Mouse (Mus musculus) midbrain, postnatal 0 days (tissue): ENCODE data around the gene Fbxo2. TPM values are rescaled to one million over a fixed set of nuclear protein-coding genes. Genes with fewer than 3 reads are reported as not detected.

Source experiments
- ATAC-seq: fragments of 200-750 bp; cut with Nextera tagmentation; 2 replicates; pipeline ENCODE4 v1.8.0; 2017; ENCODE audit warnings: moderate number of reproducible peaks, mild to moderate bottlenecking, moderate TSS enrichment, moderate library complexity; ENCODE audit not compliant: low FRiP score
- DNase-seq: peaks from one replicate; pipeline ENCODE4 v3.0.0-alpha.2; 2015; ENCODE audit warnings: low spot score
- H3K27ac ChIP-seq: fragments of 300-500 bp; sonication (generic); 2 replicates; pipeline ENCODE4 v1.5.1; 2014; ENCODE audit warnings: low read depth, mild to moderate bottlenecking, low read length, mixed read lengths
- H3K27me3 ChIP-seq: fragments of 300-500 bp; sonication (generic); 2 replicates; pipeline ENCODE4 v1.6.1; 2014; ENCODE audit warnings: low read length, control low read depth, mixed read lengths; ENCODE audit not compliant: insufficient read depth
- H3K36me3 ChIP-seq: fragments of 300-500 bp; sonication (generic); 2 replicates; pipeline ENCODE4 v1.6.1; 2014; ENCODE audit warnings: low read length, control low read depth, mixed read lengths; ENCODE audit not compliant: insufficient read depth
- H3K4me1 ChIP-seq: fragments of 300-500 bp; sonication (generic); 2 replicates; pipeline ENCODE4 v1.6.1; 2014; ENCODE audit warnings: mild to moderate bottlenecking, control low read depth, antibody characterized with exemption, low read length, mixed read lengths; ENCODE audit not compliant: insufficient read depth
- H3K4me2 ChIP-seq: fragments of 300-500 bp; sonication (generic); 2 replicates; pipeline ENCODE4 v1.6.1; 2014; ENCODE audit warnings: low read depth, mild to moderate bottlenecking, low read length, mixed read lengths; ENCODE audit not compliant: poor library complexity, severe bottlenecking
- H3K4me3 ChIP-seq: fragments of 300-500 bp; sonication (generic); 2 replicates; pipeline ENCODE4 v1.5.1; 2014; ENCODE audit warnings: low read depth, mild to moderate bottlenecking, low read length, moderate library complexity
- H3K9ac ChIP-seq: fragments of 300-500 bp; sonication (generic); replicated peaks from 2 replicates; pipeline ENCODE4 v1.6.1; 2014; ENCODE audit warnings: mild to moderate bottlenecking, low read length, moderate library complexity, mixed read lengths; ENCODE audit not compliant: poor library complexity, severe bottlenecking
- H3K9me3 ChIP-seq: fragments of 300-500 bp; sonication (generic); 2 replicates; pipeline ENCODE4 v1.6.1; 2016; ENCODE audit warnings: low read length, control low read depth
- CTCF ChIP-seq: IDR thresholded peaks from 2 replicates; pipeline ENCODE4 v1.5.1; 2016; ENCODE audit warnings: antibody characterized with exemption, mild to moderate bottlenecking
- WGBS: fragments of 180-500 bp; shearing (Covaris S2); extraction: QIAGEN DNeasy Blood & Tissue Kit; methylation state at CpG from one replicate; pipeline ENCODE4 v1.1.7; 2014; 5-methylcytosine and 5-hydroxymethylcytosine counted together
- microRNA-seq: library from miRNA; unstranded; fragments of <30 nt; microRNA quantifications from one replicate; pipeline ENCODE4, GENCODE M21; 2016; ENCODE audit warnings: borderline number of aligned reads
- polyA plus RNA-seq: library from polyadenylated mRNA; unstranded; fragments of >200 nt; fragmentation: Nextera tagmentation; extraction: Ambion mirVana; gene quantifications from 2 replicates; pipeline ENCODE4 v1.2.1, GENCODE M21; 2015
- total RNA-seq: library from RNA; depleted of rRNA; stranded (reverse); fragments of >200 nt; gene quantifications from 2 replicates; pipeline ENCODE4 v1.2.3, GENCODE M21; 2014; rRNA removed

Fbxo2 gene
- total and polyA plus RNA-seq, 2 experiments from 2014 or later: 17.0 to 17.5 TPM

DNA sequence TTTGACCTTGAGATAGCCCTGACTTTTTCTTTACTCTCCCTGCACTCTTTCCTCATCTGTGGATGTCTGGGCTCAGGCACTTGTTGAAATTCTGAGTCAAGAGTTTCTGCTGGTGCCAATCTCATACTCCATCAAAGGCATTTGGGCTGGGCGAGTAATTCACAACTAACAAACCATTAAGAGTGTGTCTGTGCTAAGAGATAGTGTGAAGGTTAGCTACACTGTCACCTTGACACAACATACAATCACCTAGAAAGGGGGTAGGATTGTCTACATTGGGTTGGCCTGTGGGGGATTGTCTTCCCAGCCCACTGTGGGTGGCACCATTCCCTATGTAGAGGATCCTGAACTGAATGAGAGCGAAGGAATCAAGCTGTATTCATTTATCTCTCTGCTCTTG, 43.1 kb downstream of the Fbxo2 start:
- 95% methylated on average over 2 of the region's 2 CpGs for WGBS
- no peak overlapping the region for H3K27ac ChIP-seq
- H3K9me3 ChIP-seq: no peaks in the 10 kb centered on the region
- H3K4me1 ChIP-seq: no peaks in the 10 kb centered on the region
- no peaks in the 10 kb centered on the region for H3K36me3 ChIP-seq
- no peak overlapping the region for H3K4me3 ChIP-seq
- H3K4me2 ChIP-seq: no peak overlapping the region
- H3K9ac ChIP-seq: no peak overlapping the region
- DNase-seq: no peak
- H3K27me3 ChIP-seq: no peaks in the 10 kb centered on the region
- no peak for TF ChIP-seq CTCF
- no peak for ATAC-seq

GRCm38 (mm10) chr4:148204061-148204872, 43.8 kb downstream of the Fbxo2 start:
- H3K4me1 ChIP-seq: no peaks in the 10 kb centered on the region
- H3K9me3 ChIP-seq: no peaks in the 10 kb centered on the region
- no peak overlapping the region for H3K27ac ChIP-seq
- no peaks in the 10 kb centered on the region for H3K36me3 ChIP-seq
- H3K4me3 ChIP-seq: no peak overlapping the region
- no peak overlapping the region for H3K4me2 ChIP-seq
- TF ChIP-seq CTCF: no peak
- WGBS: 38% methylated on average over 15 of the region's 15 CpGs
- ATAC-seq: no peak
- H3K9ac ChIP-seq: no peak overlapping the region
- DNase-seq: no peak
- H3K27me3 ChIP-seq: no peaks in the 10 kb centered on the region

DNA sequence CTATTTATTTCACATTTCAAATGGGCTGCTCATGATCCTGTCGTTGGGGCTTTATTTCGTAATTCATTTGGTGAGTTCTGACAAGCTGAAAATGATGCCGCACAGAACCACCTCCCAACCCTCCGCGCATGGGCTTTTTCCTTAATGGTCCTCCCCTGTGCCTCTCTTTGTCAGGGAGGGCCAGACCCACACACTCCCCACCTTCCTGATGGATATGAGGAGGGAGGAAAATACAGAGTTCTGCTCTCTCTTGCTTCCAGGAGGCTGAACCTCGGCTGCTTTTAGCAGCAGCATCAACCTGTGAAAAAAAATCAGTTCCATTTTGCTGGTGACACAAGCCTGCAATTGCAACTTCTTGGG, 44.4 kb downstream of the Fbxo2 start:
- H3K4me1 ChIP-seq: no peaks in the 10 kb centered on the region
- no peaks in the 10 kb centered on the region for H3K36me3 ChIP-seq
- no peaks in the 10 kb centered on the region for H3K27me3 ChIP-seq
- DNase-seq (no peak), ATAC-seq (no peak)
- H3K9ac ChIP-seq: no peak overlapping the region
- H3K9me3 ChIP-seq: no peaks in the 10 kb centered on the region
- no peak for TF ChIP-seq CTCF
- no peak overlapping the region for H3K27ac ChIP-seq
- 37% methylated on average over 6 of the region's 6 CpGs for WGBS
- no peak overlapping the region for H3K4me2 ChIP-seq
- H3K4me3 ChIP-seq: no peak overlapping the region

- H3K4me1 ChIP-seq: no peaks in the 10 kb centered on the region
- H3K27ac ChIP-seq: no peak overlapping the region
- TF ChIP-seq CTCF: no peak
- no peak for DNase-seq
- no peaks in the 10 kb centered on the region for H3K9me3 ChIP-seq
- ATAC-seq: no peak
- WGBS: 51% methylated on average over 5 of the region's 5 CpGs
- H3K4me2 ChIP-seq: no peak overlapping the region
- no peak overlapping the region for H3K4me3 ChIP-seq
- no peak overlapping the region for H3K9ac ChIP-seq
- H3K27me3 ChIP-seq: no peaks in the 10 kb centered on the region
- H3K36me3 ChIP-seq: no peaks in the 10 kb centered on the region
Observed at GRCm38 (mm10) chr4:148214460-148215136, 54.2 kb downstream of the Fbxo2 start.

GRCm38 (mm10) chr4:148215264-148215900, 55.0 kb downstream of the Fbxo2 start:
- WGBS: 35% methylated on average over 11 of the region's 11 CpGs
- H3K27ac ChIP-seq: no peak overlapping the region

More at GRCm38 (mm10) chr4:148215264-148215900, 55.0 kb downstream of the Fbxo2 start:
- no peak overlapping the region for H3K4me3 ChIP-seq
- H3K4me2 ChIP-seq: no peak overlapping the region
- H3K27me3 ChIP-seq: no peaks in the 10 kb centered on the region
- no peaks in the 10 kb centered on the region for H3K9me3 ChIP-seq
- DNase-seq: no peak
- ATAC-seq: 0 out of 2 replicates have a peak, but pooled peaks have one; percentile 19
- no peaks in the 10 kb centered on the region for H3K36me3 ChIP-seq
- no peaks in the 10 kb centered on the region for H3K4me1 ChIP-seq
- no peak overlapping the region for H3K9ac ChIP-seq
- no peak for TF ChIP-seq CTCF

Small RNAs within 50 kb of the gene (microRNA-seq; reads per million reads assigned to microRNA genes)
- gene Mir7022: not detected

Other genes with a start within 250 kb of the Fbxo2 start
- gene Plod1, start 223.9 kb upstream of the Fbxo2 start, total RNA-seq: 25.1 and 26.1 TPM in 2 replicates
- 20.0 and 20.2 TPM in 2 replicates for gene Plod1, start 223.9 kb upstream of the Fbxo2 start, polyA plus RNA-seq
- 56.8 and 68.3 TPM in 2 replicates for gene 2510039O18Rik, start 219.7 kb upstream of the Fbxo2 start, total RNA-seq
- 10.6 and 12.3 TPM in 2 replicates for gene 2510039O18Rik, start 219.7 kb upstream of the Fbxo2 start, polyA plus RNA-seq
- not detected in 2 replicates for gene Nppb, start 174.8 kb upstream of the Fbxo2 start, total RNA-seq
- 0.29 TPM in 1 of 2 replicates, not detected in the other for gene Nppb, start 174.8 kb upstream of the Fbxo2 start, polyA plus RNA-seq
- gene Nppa, start 159.9 kb upstream of the Fbxo2 start, total RNA-seq: 2.2 and 2.9 TPM in 2 replicates
- gene Nppa, start 159.9 kb upstream of the Fbxo2 start, polyA plus RNA-seq: 4.5 and 6.1 TPM in 2 replicates
- 58.2 and 64.9 TPM in 2 replicates for gene Clcn6, start 121.8 kb upstream of the Fbxo2 start, total RNA-seq
- gene Clcn6, start 121.8 kb upstream of the Fbxo2 start, polyA plus RNA-seq: 26.1 and 26.5 TPM in 2 replicates
- 34.4 and 51.1 TPM in 2 replicates for gene Mthfr, start 121.5 kb upstream of the Fbxo2 start, total RNA-seq
- gene Mthfr, start 121.5 kb upstream of the Fbxo2 start, polyA plus RNA-seq: 10.1 and 12.4 TPM in 2 replicates
- gene Agtrap, start 72.6 kb upstream of the Fbxo2 start, total RNA-seq: 6.6 and 7.5 TPM in 2 replicates
- gene Agtrap, start 72.6 kb upstream of the Fbxo2 start, polyA plus RNA-seq: 7.4 and 8.6 TPM in 2 replicates
- 42.0 and 51.7 TPM in 2 replicates for gene Mad2l2, start 30.2 kb upstream of the Fbxo2 start, total RNA-seq
- gene Mad2l2, start 30.2 kb upstream of the Fbxo2 start, polyA plus RNA-seq: 84.0 and 89.1 TPM in 2 replicates
- gene Draxin, start 29.9 kb upstream of the Fbxo2 start, total RNA-seq: 23.9 and 29.5 TPM in 2 replicates
- 4.3 and 5.0 TPM in 2 replicates for gene Draxin, start 29.9 kb upstream of the Fbxo2 start, polyA plus RNA-seq
- gene Fbxo6, start 8.5 kb upstream of the Fbxo2 start, total RNA-seq: 23.4 and 27.7 TPM in 2 replicates
- gene Fbxo6, start 8.5 kb upstream of the Fbxo2 start, polyA plus RNA-seq: 23.6 and 25.8 TPM in 2 replicates
- 169 and 189 TPM in 2 replicates for gene Fbxo44, start 139 bp upstream of the Fbxo2 start, total RNA-seq
- gene Fbxo44, start 139 bp upstream of the Fbxo2 start, polyA plus RNA-seq: 107 and 116 TPM in 2 replicates
- 19.7 and 25.1 TPM in 2 replicates for gene Disp3, start 127.3 kb downstream of the Fbxo2 start, total RNA-seq
- 6.8 and 7.8 TPM in 2 replicates for gene Disp3, start 127.3 kb downstream of the Fbxo2 start, polyA plus RNA-seq